Mouse (Mus musculus) adrenal gland, adult (tissue): ENCODE data around the gene Nipa1.

Experiments
- DNase-seq, 2 experiments: peaks; one replicate each; pipeline ENCODE4 v3.0.0; 2022 to 2023; ENCODE audit warnings: low spot score in 1 of 2; ENCODE audit not compliant: inconsistent age in 2 of 2

Gene Nipa1

GRCm38 (mm10) chr7:55938341-55938740 is 81.4 kb downstream of the Nipa1 start:
- DNase-seq = no peak

GRCm38 (mm10) chr7:55935025-55935424 is 84.7 kb downstream of the Nipa1 start:
- DNase-seq = no peak

GRCm38 (mm10) chr7:55928649-55929048 is 91.1 kb downstream of the Nipa1 start:
- no peak for DNase-seq
